Mouse (Mus musculus): Measurements from ENCODE around the gene St6galnac3.

DNA sequence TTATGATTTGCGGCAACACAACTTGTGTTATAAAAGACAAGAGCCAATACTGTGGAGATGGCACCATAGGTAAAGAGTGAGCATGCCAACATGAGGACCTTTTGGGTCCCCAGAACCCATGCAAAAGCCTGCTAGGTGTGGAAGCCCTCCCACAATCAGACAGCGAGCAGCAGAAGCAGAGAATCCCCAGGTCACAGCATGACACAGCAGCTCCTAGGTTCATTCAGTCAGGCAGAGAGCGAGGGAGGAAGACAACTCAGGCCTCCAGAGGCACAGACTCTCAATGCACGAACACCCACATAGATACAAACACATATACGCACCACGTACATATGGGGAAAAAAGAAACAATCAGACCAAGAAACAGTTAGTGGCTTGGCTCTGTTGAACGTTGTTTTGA is 16.8 kb upstream of the St6galnac3 start:
- TF ChIP-seq CTCF (IDR thresholded peaks at IDR 0.05; ENCODE audit: low read depth, low read length): no peak
- TF ChIP-seq POLR2A (IDR thresholded peaks at IDR 0.05; ENCODE audit: borderline replicate concordance, low read depth, low read length): no peak
